Mouse (Mus musculus) myocyte (in vitro differentiated cells): ENCODE results near the gene Il17c.

Experiments
- E2F4 ChIP-seq: IDR thresholded peaks from one replicate; pipeline ENCODE4 v1.6.1; 2011; ENCODE audit warnings: mild to moderate bottlenecking, control low read depth, moderate library complexity; ENCODE audit not compliant: insufficient read depth
- MAX ChIP-seq: IDR thresholded peaks from one replicate; pipeline ENCODE4 v1.6.1; 2011; ENCODE audit warnings: low read depth, mild to moderate bottlenecking, control low read depth
- MYOD1 ChIP-seq, 3 experiments: IDR thresholded peaks; one replicate each; pipeline ENCODE4 v1.6.1; 2011; ENCODE audit warnings: control low read depth in 2 of 3, low read depth in 2 of 3, mild to moderate bottlenecking in 2 of 3, moderate library complexity in 1 of 3; ENCODE audit not compliant: insufficient read length in 2 of 3, control insufficient read depth in 1 of 3
- MYOG ChIP-seq, 3 experiments: IDR thresholded peaks; one replicate each; pipeline ENCODE4 v1.6.1; 2011; ENCODE audit warnings: control low read depth in 2 of 3, low read depth in 2 of 3, mild to moderate bottlenecking in 2 of 3; ENCODE audit not compliant: insufficient read length in 2 of 3, control insufficient read depth in 1 of 3, insufficient read depth in 1 of 3
- POLR2A ChIP-seq: IDR thresholded peaks from one replicate; pipeline ENCODE4 v1.6.1; 2011; ENCODE audit warnings: low read depth, mild to moderate bottlenecking, control low read depth, moderate library complexity; ENCODE audit not compliant: insufficient read length
- REST ChIP-seq: IDR thresholded peaks from one replicate; pipeline ENCODE4 v1.6.1; 2011; ENCODE audit warnings: mild to moderate bottlenecking, control low read depth, moderate library complexity; ENCODE audit not compliant: insufficient read depth, insufficient read length
- TCF12 ChIP-seq: IDR thresholded peaks from one replicate; pipeline ENCODE4 v1.6.1; 2011; ENCODE audit warnings: mild to moderate bottlenecking, control low read depth; ENCODE audit not compliant: poor library complexity, insufficient read depth, severe bottlenecking
- USF1 ChIP-seq: IDR thresholded peaks from one replicate; pipeline ENCODE4 v1.6.1; 2011; ENCODE audit warnings: low read depth, mild to moderate bottlenecking, control low read depth, moderate library complexity

DNA sequence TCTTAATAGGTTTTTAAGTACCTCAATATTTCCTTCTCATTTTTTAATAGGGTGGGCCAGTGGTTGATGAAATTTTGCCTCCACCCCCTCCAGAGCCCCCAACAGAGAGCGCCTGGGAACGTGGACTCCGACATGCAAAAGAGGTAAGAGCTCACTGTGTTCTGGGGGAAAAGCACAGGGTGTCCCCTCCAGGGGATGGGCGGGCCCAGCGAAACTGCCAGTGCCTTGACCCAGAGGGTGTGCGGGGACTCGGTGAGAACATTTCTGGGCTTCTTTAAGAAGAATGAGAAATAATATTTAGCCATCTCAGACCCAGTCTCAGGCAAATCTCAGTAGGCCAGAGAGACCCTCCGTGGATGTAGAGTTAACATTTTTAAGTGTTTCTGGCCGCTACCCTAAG is 23.6 kb upstream of the Il17c start:
- no peak for TF ChIP-seq MYOG (IDR thresholded peaks at IDR 0.05; ENCODE audit: control insufficient read depth in 1 of 3, insufficient read depth in 1 of 3, insufficient read length in 2 of 3, low read depth in 2 of 3)
- no peak for TF ChIP-seq POLR2A
- no peak for TF ChIP-seq MYOD1 (IDR thresholded peaks at IDR 0.05; ENCODE audit: control insufficient read depth in 1 of 3, insufficient read length in 2 of 3, low read depth in 2 of 3)
- TF ChIP-seq MAX = no peak
- no peak for TF ChIP-seq USF1
- TF ChIP-seq TCF12 = no peak
- no peak for TF ChIP-seq E2F4
- TF ChIP-seq REST = no peak
